Mouse (Mus musculus) brown adipose tissue, adult 24 weeks (tissue): ENCODE data around the gene Immt. TPM values are rescaled to one million over a fixed set of nuclear protein-coding genes. Genes with fewer than 3 reads are reported as not detected.
"Not testable (repeated sequence)": the region's sequence is repeated elsewhere in the genome, so short reads cannot be mapped to it uniquely, and the experiment has no call there.

ENCODE experiments used
- H3K27ac ChIP-seq: fragments of 200-500 bp; replicated peaks from 2 replicates; pipeline ENCODE4 v1.5.1; 2012; ENCODE audit warnings: low read depth, mild to moderate bottlenecking, low read length
- H3K4me1 ChIP-seq: fragments of 200-500 bp; 2 replicates; pipeline ENCODE4 v1.6.1; 2012; ENCODE audit warnings: low read length, mixed read lengths; ENCODE audit not compliant: control insufficient read depth, insufficient read depth, insufficient read length
- H3K4me3 ChIP-seq: fragments of 200-500 bp; 2 replicates; pipeline ENCODE4 v1.5.1; 2012; ENCODE audit warnings: low read depth, mild to moderate bottlenecking, low read length, moderate library complexity; ENCODE audit not compliant: insufficient read depth
- polyA plus RNA-seq: library from polyadenylated mRNA; stranded (reverse); fragments of >200 nt; gene quantifications from 2 replicates; pipeline ENCODE4 v1.2.4, GENCODE M21; 2012; ENCODE audit not compliant: missing spikeins, insufficient read depth, insufficient read length

Gene Immt
- polyA plus RNA-seq, 1 experiment, result 701 TPM

DNA sequence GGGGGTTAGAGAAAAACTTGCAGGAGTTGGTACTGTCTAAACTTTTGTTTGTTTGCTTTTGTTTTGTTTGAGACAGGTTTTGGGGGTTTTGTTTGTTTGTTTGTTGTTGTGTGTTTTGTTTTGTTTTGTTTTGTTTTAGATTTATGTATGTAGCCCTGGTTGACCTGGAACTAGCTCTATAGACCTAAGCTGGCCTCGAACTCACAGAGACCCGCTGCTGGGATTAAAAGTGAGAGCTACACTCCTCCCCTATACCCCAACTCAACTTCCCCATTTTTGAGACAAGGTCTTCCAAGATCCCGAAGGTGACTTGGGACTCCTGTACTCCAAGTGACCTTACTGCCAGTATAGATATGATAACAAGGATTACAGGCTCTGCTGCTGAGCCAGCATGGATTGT lies 7.2 kb upstream of the Immt start:
- Histone ChIP-seq H3K4me1 (peaks cover 4% of the 10 kb centered on the region; the same call in 1 of the 2 replicates), H3K27ac (peak overlapping the region; percentile 54), H3K4me3 (peak overlapping the region; percentile 99)

- no peak within 1 kb of the TSS for H3K4me3 ChIP-seq
- H3K27ac ChIP-seq, result no peak within 1 kb of the TSS
- peaks cover 4% of the 10 kb centered on the region; the same call in 1 of the 2 replicates for H3K4me1 ChIP-seq
Observed at GRCm38 (mm10) chr6:71826869-71827268, 4.3 kb upstream of the Immt start, which contains the start of gene Mrpl35. Gene Mrpl35 (minus strand): TSS chr6:71826969.

DNA sequence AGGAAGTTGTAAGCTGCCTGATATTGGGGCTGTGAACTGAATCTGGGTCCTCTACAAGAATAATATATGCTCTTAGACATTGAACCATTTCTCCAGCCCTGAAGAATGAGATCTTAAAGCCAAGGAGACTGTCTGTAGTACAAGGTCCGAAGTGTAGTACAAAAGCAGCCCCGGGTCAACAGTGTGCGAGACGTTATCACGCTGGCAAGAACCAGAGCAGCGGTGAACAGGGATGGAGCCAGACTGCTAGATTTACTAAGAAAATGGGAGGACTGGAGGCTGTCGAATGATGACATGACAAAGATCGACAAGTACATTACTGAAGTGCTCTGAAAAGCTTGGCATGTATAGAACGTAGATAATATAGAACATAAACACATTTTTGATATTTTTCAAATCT lies 1.4 kb upstream of the Immt start:
- Histone ChIP-seq H3K27ac (no peak overlapping the region), H3K4me3 (no peak overlapping the region)

GRCm38 (mm10) chr6:71831581-71831960 lies 440 bp downstream of the Immt start:
- Histone ChIP-seq H3K27ac (peak overlapping the region; percentile 83), H3K4me3 (peak overlapping the region; percentile 83), H3K4me1 (0 out of 2 replicates have a peak, but pooled peaks cover 2% of the 10 kb centered on the region)

More for the DNA sequence above, 1.4 kb upstream of the Immt start:
- no peaks in the 10 kb centered on the region for H3K4me1 ChIP-seq

DNA sequence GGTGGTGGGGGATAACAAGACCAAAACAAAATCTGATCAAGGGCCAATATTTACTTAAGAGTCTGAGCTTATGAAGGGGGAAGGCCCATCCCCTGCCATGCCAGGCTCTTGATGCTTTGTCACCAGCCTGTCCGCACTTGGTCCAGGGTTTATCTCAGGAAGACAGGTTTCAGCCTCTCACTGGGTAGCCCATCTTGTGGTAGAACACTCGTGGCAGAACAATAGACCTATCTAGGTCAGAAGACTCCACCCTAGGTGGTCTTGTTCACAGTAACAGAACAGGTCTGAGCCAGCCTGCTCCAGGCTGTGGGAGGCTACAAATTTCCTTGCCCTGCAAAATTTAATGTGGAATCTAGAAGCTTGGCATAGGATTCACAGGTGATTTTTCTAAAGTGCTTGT lies 5.7 kb downstream of the Immt start:
- 0 out of 2 replicates have a peak, but pooled peaks cover 2% of the 10 kb centered on the region for H3K4me1 ChIP-seq
- no peak overlapping the region for H3K27ac ChIP-seq
- H3K4me3 ChIP-seq, result no peak overlapping the region

DNA sequence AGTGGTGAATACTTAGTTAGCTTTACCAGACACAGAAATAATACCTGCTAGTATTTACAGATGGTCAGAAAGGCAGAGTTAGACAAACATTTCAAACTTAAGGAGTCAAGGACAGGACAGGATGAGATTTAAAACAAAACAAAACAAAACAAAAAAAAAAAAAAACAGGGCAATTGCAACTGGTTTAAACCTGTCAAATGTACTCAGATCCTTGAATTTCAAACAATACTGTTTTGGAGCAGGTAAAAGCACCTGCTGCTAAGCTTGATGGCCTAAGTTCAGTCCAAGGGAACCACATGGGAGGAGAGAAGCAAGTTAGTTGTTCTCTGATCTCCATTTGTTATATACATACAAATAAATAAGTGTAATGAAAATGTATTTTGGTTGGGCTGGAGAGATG lies 8.7 kb downstream of the Immt start:
- Histone ChIP-seq H3K4me3 (no peak overlapping the region), H3K27ac (no peak overlapping the region), H3K4me1 (0 out of 2 replicates have a peak, but pooled peaks cover 2% of the 10 kb centered on the region)

DNA sequence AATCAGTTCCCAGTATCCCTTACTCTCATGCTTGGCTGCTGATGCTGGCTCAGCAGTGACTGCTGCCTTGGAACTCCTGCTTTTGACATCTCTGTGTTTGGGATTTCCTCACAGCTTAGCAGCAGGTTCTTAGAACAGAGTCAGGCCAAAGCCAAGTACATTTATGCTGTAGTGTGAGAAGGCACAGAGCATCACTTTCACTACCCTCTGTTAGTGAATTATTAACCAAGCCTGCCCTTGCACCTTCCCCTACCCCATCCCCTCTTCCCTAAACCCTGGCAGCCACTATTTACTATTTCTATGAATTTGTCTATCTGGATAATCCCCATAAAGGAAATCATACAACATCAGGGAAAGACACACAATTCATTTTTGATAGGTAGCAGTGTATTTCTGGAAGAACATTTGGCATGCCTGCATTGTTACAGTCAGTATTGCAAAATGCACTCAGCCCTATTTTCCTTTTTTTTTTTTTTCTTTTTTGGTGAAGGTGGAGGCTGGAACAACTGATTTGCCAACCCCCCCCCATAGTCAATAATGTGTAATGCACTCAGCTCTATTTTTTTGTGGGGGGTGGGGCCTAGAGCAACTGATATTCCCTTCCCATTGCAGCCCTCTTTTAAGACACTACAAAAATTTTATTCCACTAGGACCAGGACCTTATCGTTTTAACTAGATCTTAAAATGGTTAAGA lies 9.6 kb downstream of the Immt start:
- Histone ChIP-seq H3K4me3 (no peak overlapping the region), H3K4me1 (0 out of 2 replicates have a peak, but pooled peaks cover 2% of the 10 kb centered on the region), H3K27ac (no peak overlapping the region)

- H3K27ac ChIP-seq, H3K4me3 ChIP-seq: not testable (repeated sequence)
Observed at GRCm38 (mm10) chr6:71846906-71847305, 15.8 kb downstream of the Immt start.

GRCm38 (mm10) chr6:71867751-71868150 lies 36.6 kb downstream of the Immt start:
- Histone ChIP-seq H3K27ac (no peak overlapping the region), H3K4me3 (no peak overlapping the region), H3K4me1 (no peaks in the 10 kb centered on the region)

More at GRCm38 (mm10) chr6:71846906-71847305, 15.8 kb downstream of the Immt start:
- not testable (repeated sequence) for H3K4me1 ChIP-seq

GRCm38 (mm10) chr6:71868809-71869208 lies 37.7 kb downstream of the Immt start:
- Histone ChIP-seq H3K27ac (no peak overlapping the region), H3K4me1 (no peaks in the 10 kb centered on the region), H3K4me3 (no peak overlapping the region)

DNA sequence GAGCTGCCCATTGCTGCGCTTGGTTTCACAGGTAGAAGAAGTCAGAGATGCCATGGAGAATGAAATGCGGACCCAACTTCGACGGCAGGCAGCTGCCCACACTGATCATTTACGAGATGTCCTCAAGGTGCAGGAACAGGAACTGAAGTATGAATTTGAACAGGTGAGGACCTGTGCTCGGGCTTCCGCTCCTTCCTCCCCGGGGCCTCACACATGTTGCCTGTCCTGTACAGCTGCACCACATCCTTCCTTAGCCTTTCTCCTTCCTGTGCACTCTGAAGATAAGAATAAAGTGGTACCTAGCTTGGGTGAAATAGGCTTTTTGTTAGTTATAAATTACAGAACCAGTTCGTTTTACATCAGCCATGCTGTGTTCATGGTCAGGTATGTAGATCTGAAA lies 40.3 kb downstream of the Immt start:
- no peak overlapping the region for H3K4me3 ChIP-seq
- H3K4me1 ChIP-seq, result no peaks in the 10 kb centered on the region
- no peak overlapping the region for H3K27ac ChIP-seq

DNA sequence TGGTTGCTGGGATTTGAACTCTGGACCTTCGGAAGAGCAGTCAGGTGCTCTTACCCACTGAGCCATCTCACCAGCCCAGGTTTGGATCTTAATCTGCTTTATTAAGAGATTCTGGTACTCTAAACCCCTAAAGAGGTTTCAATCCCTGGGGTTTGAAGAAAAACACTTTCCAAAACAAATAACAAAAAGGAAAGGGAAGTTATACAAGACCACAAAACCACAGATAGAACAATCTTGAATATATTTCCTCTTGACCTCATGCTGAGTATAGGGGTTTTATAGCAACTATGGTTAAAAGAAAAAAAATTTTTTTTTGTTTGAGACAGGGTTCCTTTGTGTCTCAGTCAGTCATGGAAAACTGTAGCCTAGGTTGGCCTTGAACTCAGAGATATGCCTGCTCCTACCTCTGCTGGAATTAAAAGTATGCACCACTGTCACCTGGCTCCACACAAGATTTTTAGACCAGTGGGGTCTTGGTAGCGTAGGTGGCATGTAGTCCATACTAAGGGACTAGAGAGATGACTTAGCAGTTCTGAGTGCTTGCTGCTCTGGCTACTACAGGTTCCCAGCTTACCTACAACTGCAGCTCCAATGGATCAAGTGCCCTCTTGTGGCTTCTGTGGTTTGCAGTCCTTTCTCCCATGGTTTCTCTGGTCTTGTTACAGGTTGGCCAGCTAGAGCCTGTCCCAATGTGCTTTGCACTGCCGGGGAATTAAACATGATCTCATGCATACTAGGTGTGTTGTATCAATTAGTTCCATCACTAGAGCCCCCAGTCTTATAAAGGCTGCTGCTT lies 47.0 kb downstream of the Immt start:
- H3K4me1 ChIP-seq, result no peaks in the 10 kb centered on the region; the same call in 1 of the 2 replicates
- H3K4me3 ChIP-seq, result no peak overlapping the region
- H3K27ac ChIP-seq, result no peak overlapping the region

DNA sequence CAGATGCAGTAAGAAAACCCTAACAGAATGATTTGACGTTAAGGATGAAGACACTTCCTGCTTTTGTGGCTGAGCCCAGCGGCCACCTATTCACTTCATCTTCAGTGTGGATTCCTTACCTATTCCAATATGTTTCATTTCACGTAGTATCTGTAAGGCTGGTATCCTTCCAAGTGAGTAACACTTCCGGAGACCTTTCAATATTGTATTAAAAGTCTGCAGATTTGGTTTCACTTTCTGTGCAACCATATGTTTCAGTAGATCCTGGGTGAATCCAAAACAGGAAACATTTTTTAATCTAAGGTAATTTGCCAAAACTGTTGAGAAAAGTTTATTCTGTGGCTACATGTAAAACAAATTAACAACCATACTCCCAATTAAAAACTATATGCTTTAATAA lies 62.1 kb downstream of the Immt start:
- no peak overlapping the region for H3K4me3 ChIP-seq
- H3K27ac ChIP-seq, result no peak overlapping the region
- H3K4me1 ChIP-seq, result no peaks in the 10 kb centered on the region

GRCm38 (mm10) chr6:71907702-71908235 lies 76.6 kb downstream of the Immt start:
- H3K27ac ChIP-seq, result no peak overlapping the region
- H3K4me3 ChIP-seq, result peak overlapping the region; percentile 83
- no peaks in the 10 kb centered on the region for H3K4me1 ChIP-seq
